ENCODE assay signal across 9 mouse cellular contexts in genomic region chr6:100674974-100675373, GRCm38 (mm10). TPM values are rescaled to one million over a fixed set of nuclear protein-coding genes. Genes with fewer than 3 reads are reported as not detected.
DNase-seq lines count a peak whose midpoint lies in the region; ATAC-seq and TF ChIP-seq lines count a peak whose summit lies in the region.
"Had no signal": no experiment of that assay in that cellular context is flagged by ENCODE, and none has a peak within 500 bp of the region (broad histone marks: within the 10 kb centered on the region; RNA-seq: fewer than 3 reads in every experiment).

No protein-coding gene starts in this region.

- H3K9ac ChIP-seq in hindbrain, embryonic 11.5 days (ENCODE audit: low read depth, low read length) = no peak overlapping the region
- no peak overlapping the region for H3K9ac ChIP-seq in hindbrain, embryonic 12.5 days
- no peak overlapping the region for H3K9ac ChIP-seq in stomach, postnatal 0 days (ENCODE audit: low read length)
- no peak overlapping the region for H3K9ac ChIP-seq in hindbrain, embryonic 16.5 days (ENCODE audit: low read depth, low read length)
- H3K9ac ChIP-seq: heart, embryonic 15.5 days had no signal

- H3K9me3 ChIP-seq in hindbrain, embryonic 11.5 days (ENCODE audit: control insufficient read depth, low read length) = no peaks in the 10 kb centered on the region
- H3K9me3 ChIP-seq in hindbrain, embryonic 12.5 days (replicated peaks) = no peaks in the 10 kb centered on the region
- no peaks in the 10 kb centered on the region for H3K9me3 ChIP-seq in stomach, postnatal 0 days (ENCODE audit: control insufficient read depth, low read length)
- no peaks in the 10 kb centered on the region for H3K9me3 ChIP-seq in hindbrain, embryonic 16.5 days (ENCODE audit: control insufficient read depth, low read length)
- H3K9me3 ChIP-seq: heart, embryonic 15.5 days had no signal

- DNase-seq in hindbrain, embryonic 11.5 days (ENCODE audit: low spot score) = peak; percentile 41
- DNase-seq in ovary, postnatal 14 days (ENCODE audit: low spot score) = peak; percentile 2
- no peak for DNase-seq in ovary, adult 18-20 months (ENCODE audit: low spot score)
- DNase-seq in embryo, embryonic 10.5 days (ENCODE audit: low spot score) = peak; percentile 69
- no peak for DNase-seq in stomach, postnatal 0 days (ENCODE audit: low spot score)

- no peak for ATAC-seq in hindbrain, embryonic 11.5 days (ENCODE audit: low FRiP score)
- ATAC-seq in hindbrain, embryonic 12.5 days (ENCODE audit: low FRiP score) = no peak
- ATAC-seq in stomach, postnatal 0 days (ENCODE audit: low FRiP score, low TSS enrichment) = no peak
- no peak for ATAC-seq in erythroblast, adult 5-6 weeks (replicated peaks; ENCODE audit: low FRiP score, poor library complexity, severe bottlenecking)
- ATAC-seq in hindbrain, embryonic 16.5 days = no peak

- no peaks in the 10 kb centered on the region for H3K36me3 ChIP-seq in hindbrain, embryonic 11.5 days (ENCODE audit: control insufficient read depth, insufficient read depth, low read length)
- H3K36me3 ChIP-seq in hindbrain, embryonic 12.5 days = no peaks in the 10 kb centered on the region
- no peaks in the 10 kb centered on the region for H3K36me3 ChIP-seq in stomach, postnatal 0 days (ENCODE audit: control insufficient read depth, insufficient read depth, low read length)
- H3K36me3 ChIP-seq in hindbrain, embryonic 16.5 days (ENCODE audit: control insufficient read depth, insufficient read depth, low read length) = no peaks in the 10 kb centered on the region
- H3K36me3 ChIP-seq: heart, embryonic 15.5 days had no signal

- no peak for TF ChIP-seq EP300 in stomach, postnatal 0 days (optimal IDR thresholded peaks at IDR 0.05)

- H3K4me2 ChIP-seq in hindbrain, embryonic 11.5 days (replicated peaks; ENCODE audit: low read depth, low read length) = no peak overlapping the region
- H3K4me2 ChIP-seq in hindbrain, embryonic 12.5 days (replicated peaks) = no peak overlapping the region
- no peak overlapping the region for H3K4me2 ChIP-seq in stomach, postnatal 0 days (replicated peaks; ENCODE audit: low read depth)
- H3K4me2 ChIP-seq in hindbrain, embryonic 16.5 days (ENCODE audit: low read length) = no peak overlapping the region
- H3K4me2 ChIP-seq: heart, embryonic 15.5 days had no signal

- peak; percentile 84 for TF ChIP-seq CTCF in stomach, postnatal 0 days (IDR thresholded peaks at IDR 0.05; ENCODE audit: low read depth)

- H3K27ac ChIP-seq in hindbrain, embryonic 11.5 days (ENCODE audit: low read depth, low read length) = no peak overlapping the region
- no peak overlapping the region for H3K27ac ChIP-seq in hindbrain, embryonic 12.5 days
- no peak overlapping the region for H3K27ac ChIP-seq in stomach, postnatal 0 days (replicated peaks)
- no peak overlapping the region for H3K27ac ChIP-seq in hindbrain, embryonic 16.5 days (ENCODE audit: low read depth, low read length)
- H3K27ac ChIP-seq: heart, embryonic 15.5 days had no signal

- H3K4me3 ChIP-seq in hindbrain, embryonic 11.5 days (ENCODE audit: low read depth, low read length) = no peak overlapping the region
- H3K4me3 ChIP-seq in hindbrain, embryonic 12.5 days = no peak overlapping the region
- H3K4me3 ChIP-seq in stomach, postnatal 0 days (ENCODE audit: low read depth, low read length) = no peak overlapping the region
- no peak overlapping the region for H3K4me3 ChIP-seq in hindbrain, embryonic 16.5 days (ENCODE audit: low read length)
- H3K4me3 ChIP-seq: heart, embryonic 15.5 days had no signal

- no peaks in the 10 kb centered on the region for H3K27me3 ChIP-seq in hindbrain, embryonic 11.5 days (ENCODE audit: control insufficient read depth, insufficient read depth, low read length)
- no peaks in the 10 kb centered on the region for H3K27me3 ChIP-seq in hindbrain, embryonic 12.5 days
- no peaks in the 10 kb centered on the region for H3K27me3 ChIP-seq in stomach, postnatal 0 days (ENCODE audit: control insufficient read depth, insufficient read depth, low read length)
- no peaks in the 10 kb centered on the region for H3K27me3 ChIP-seq in hindbrain, embryonic 16.5 days (replicated peaks; ENCODE audit: control insufficient read depth, insufficient read depth, low read length)
- H3K27me3 ChIP-seq: heart, embryonic 15.5 days had no signal

- H3K4me1 ChIP-seq in hindbrain, embryonic 11.5 days (replicated peaks; ENCODE audit: control insufficient read depth, insufficient read depth, low read length) = no peaks in the 10 kb centered on the region
- peaks cover 10% of the 10 kb centered on the region for H3K4me1 ChIP-seq in hindbrain, embryonic 12.5 days
- 0 out of 2 replicates have a peak, but pooled peaks cover 2% of the 10 kb centered on the region for H3K4me1 ChIP-seq in stomach, postnatal 0 days (replicated peaks; ENCODE audit: control insufficient read depth, insufficient read depth)
- H3K4me1 ChIP-seq in hindbrain, embryonic 16.5 days (ENCODE audit: control insufficient read depth, insufficient read depth, low read depth, low read length) = peaks cover 9% of the 10 kb centered on the region

- 30% methylated on average over 6 of the region's 6 CpGs for WGBS in hindbrain, embryonic 11.5 days
- 28% methylated on average over 6 of the region's 6 CpGs for WGBS in hindbrain, embryonic 12.5 days
- WGBS in stomach, postnatal 0 days = 14% methylated on average over 6 of the region's 6 CpGs
- 22% methylated on average over 6 of the region's 6 CpGs for WGBS in hindbrain, embryonic 16.5 days

RNA-seq across cellular contexts. Expression of gene Shq1, which starts 4.0 kb away (rescaled TPM):
- 17.1 and 18.3 TPM in 2 replicates for polyA plus RNA-seq in hindbrain, embryonic 11.5 days (2014; fragmentation: Nextera tagmentation; extraction: Ambion mirVana)
- 13.6 and 16.3 TPM in 2 replicates for polyA plus RNA-seq in hindbrain, embryonic 12.5 days (2016; fragmentation: Nextera tagmentation; extraction: Ambion mirVana)
- 7.1 and 7.7 TPM in 2 replicates for polyA plus RNA-seq in stomach, postnatal 0 days (2015; fragmentation: Nextera tagmentation; extraction: Ambion mirVana)
- 0.21 and 2.5 TPM in 2 replicates for total RNA-seq in erythroblast, adult 5-6 weeks (2015; ENCODE audit: low replicate concordance)
- 2.6 and 4.6 TPM in 2 replicates for total RNA-seq in erythroblast, adult 5-6 weeks (2017; ENCODE audit: low replicate concordance)
- 8.9 and 10.1 TPM in 2 replicates for polyA plus RNA-seq in hindbrain, embryonic 16.5 days (2015; fragmentation: Nextera tagmentation; extraction: Ambion mirVana)

RNA-seq across cellular contexts. Expression of gene Gxylt2, which starts 29.6 kb away (rescaled TPM):
- polyA plus RNA-seq in hindbrain, embryonic 11.5 days (2014; fragmentation: Nextera tagmentation; extraction: Ambion mirVana) = 5.8 and 7.2 TPM in 2 replicates
- polyA plus RNA-seq in hindbrain, embryonic 12.5 days (2016; fragmentation: Nextera tagmentation; extraction: Ambion mirVana) = 9.6 and 11.1 TPM in 2 replicates
- 0.89 and 0.90 TPM in 2 replicates for polyA plus RNA-seq in stomach, postnatal 0 days (2015; fragmentation: Nextera tagmentation; extraction: Ambion mirVana)
- total RNA-seq in erythroblast, adult 5-6 weeks (2015; ENCODE audit: low replicate concordance) = not detected in 2 replicates
- total RNA-seq in erythroblast, adult 5-6 weeks (2017; ENCODE audit: low replicate concordance) = not detected in 2 replicates
- polyA plus RNA-seq in hindbrain, embryonic 16.5 days (2015; fragmentation: Nextera tagmentation; extraction: Ambion mirVana) = 1.1 and 2.5 TPM in 2 replicates

Comparison
In these comparisons a context has a peak if more than half of its experiments do, and no peak if none do; other contexts are left out.
1. DNase-seq: peak in hindbrain, embryonic 11.5 days (single experiment), ovary, postnatal 14 days (single experiment) and embryo, embryonic 10.5 days (single experiment); none in ovary, adult 18-20 months (single experiment) and stomach, postnatal 0 days (single experiment).